24 mouse cellular contexts compared by ENCODE assay signal in the genomic region with DNA sequence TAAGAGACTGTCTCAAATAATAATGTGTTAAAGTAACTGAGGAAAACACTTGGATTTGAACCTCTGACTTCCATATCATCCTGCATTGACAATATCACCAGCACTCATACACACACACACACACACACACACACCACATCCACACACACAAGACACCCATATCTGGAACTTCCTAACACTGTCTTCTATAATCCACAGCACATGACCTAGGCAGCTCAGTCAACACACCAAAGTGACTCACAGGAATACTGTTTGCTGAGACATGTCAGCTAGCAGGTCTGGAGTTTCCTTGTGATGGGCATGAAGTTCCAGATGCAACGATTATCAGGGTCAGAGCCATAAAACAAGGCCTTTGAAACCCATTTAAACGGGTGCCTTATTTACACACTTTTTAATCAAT.
A peak's percentile ranks its signal among the peaks of the same experiment; 100 is the strongest.
DNase-seq lines count a peak whose midpoint lies in the region; ATAC-seq and TF ChIP-seq lines count a peak whose summit lies in the region.
"Had no signal": no experiment of that assay in that cellular context is flagged by ENCODE, and none has a peak within 500 bp of the region (broad histone marks: within the 10 kb centered on the region; RNA-seq: fewer than 3 reads in every experiment).

No protein-coding gene starts in this region.

- H3K9ac ChIP-seq in heart, embryonic 11.5 days (ENCODE audit: low read depth, low read length), result no peak overlapping the region
- no peak overlapping the region for H3K9ac ChIP-seq in intestine, embryonic 14.5 days (ENCODE audit: low read length)
- H3K9ac ChIP-seq: embryonic facial prominence, embryonic 13.5 days; forebrain, embryonic 15.5 days; kidney, embryonic 15.5 days; liver, embryonic 14.5 days; lung, embryonic 14.5 days; midbrain, embryonic 15.5 days had no signal

- H3K4me3 ChIP-seq in heart, embryonic 11.5 days (ENCODE audit: low read depth, low read length), result no peak overlapping the region
- no peak overlapping the region for H3K4me3 ChIP-seq in kidney, adult 2 months (ENCODE audit: insufficient read depth, low read depth, low read length)
- no peak overlapping the region for H3K4me3 ChIP-seq in intestine, embryonic 14.5 days (ENCODE audit: low read depth, low read length)
- H3K4me3 ChIP-seq in lung, adult 2 months (replicated peaks; ENCODE audit: extremely low read depth, low read depth, low read length), result no peak overlapping the region
- H3K4me3 ChIP-seq: embryonic facial prominence, embryonic 13.5 days; forebrain, embryonic 10.5 days; forebrain, embryonic 15.5 days; kidney, embryonic 15.5 days; layer of hippocampus, adult 2 months; midbrain, embryonic 10.5 days; midbrain, embryonic 15.5 days had no signal

- DNase-seq in heart, postnatal 25 days (ENCODE audit: low spot score), result no peak
- no peak for DNase-seq in kidney, adult 2 months
- no peak for DNase-seq in kidney, postnatal 10 days
- no peak for DNase-seq in intestine, embryonic 14.5 days (ENCODE audit: low spot score)
- DNase-seq in lung, adult 2 months, result no peak
- no peak for DNase-seq in frontal cortex, postnatal 10 days (ENCODE audit: low spot score in 2 of 2)
- DNase-seq: B cell, adult 2 months; kidney, adult 11 months; left cerebral cortex, postnatal 4 days; lung, embryonic 14.5 days; spleen, adult 18-20 months; thymus, postnatal 14 days had no signal

- H3K27me3 ChIP-seq in heart, embryonic 11.5 days (ENCODE audit: control insufficient read depth, insufficient read depth, low read length), result no peaks in the 10 kb centered on the region
- H3K27me3 ChIP-seq in kidney, adult 2 months (replicated peaks; ENCODE audit: control insufficient read depth, insufficient read depth, low read length), result no peaks in the 10 kb centered on the region
- no peaks in the 10 kb centered on the region for H3K27me3 ChIP-seq in intestine, embryonic 14.5 days (replicated peaks; ENCODE audit: control insufficient read depth, insufficient read depth, low read length)
- H3K27me3 ChIP-seq: CH12.LX; embryonic facial prominence, embryonic 13.5 days; forebrain, embryonic 15.5 days; kidney, embryonic 15.5 days; midbrain, embryonic 15.5 days had no signal

- H3K4me1 ChIP-seq in heart, embryonic 11.5 days (ENCODE audit: control insufficient read depth, insufficient read depth, low read length), result peaks cover 37% of the 10 kb centered on the region
- H3K4me1 ChIP-seq in kidney, adult 2 months (ENCODE audit: control insufficient read depth, insufficient read depth, low read length), result peaks cover 47% of the 10 kb centered on the region
- H3K4me1 ChIP-seq in intestine, embryonic 14.5 days (replicated peaks; ENCODE audit: control insufficient read depth, insufficient read depth, low read length), result peaks cover 13% of the 10 kb centered on the region
- H3K4me1 ChIP-seq in lung, adult 2 months (ENCODE audit: control insufficient read depth, insufficient read depth, low read length), result peaks cover 11% of the 10 kb centered on the region
- H3K4me1 ChIP-seq: forebrain, embryonic 15.5 days had no signal

- no peak for ATAC-seq in heart, embryonic 11.5 days (replicated peaks; ENCODE audit: insufficient number of reproducible peaks, low FRiP score, low TSS enrichment)
- 0 out of 2 replicates have a peak, but pooled peaks have one; percentile 60 for ATAC-seq in intestine, embryonic 14.5 days (replicated peaks; ENCODE audit: low FRiP score, low TSS enrichment, low read depth)
- ATAC-seq: activated CD4-positive, CD25-positive, alpha-beta regulatory T cell, adult 4 months; forebrain, embryonic 15.5 days; hindbrain, embryonic 16.5 days; midbrain, embryonic 15.5 days had no signal

- H3K9me3 ChIP-seq in heart, embryonic 11.5 days (replicated peaks; ENCODE audit: control insufficient read depth, low read length), result no peaks in the 10 kb centered on the region
- H3K9me3 ChIP-seq in intestine, embryonic 14.5 days (ENCODE audit: control insufficient read depth, low read length), result no peaks in the 10 kb centered on the region
- H3K9me3 ChIP-seq: embryonic facial prominence, embryonic 13.5 days; forebrain, embryonic 10.5 days; forebrain, embryonic 15.5 days; kidney, embryonic 15.5 days; midbrain, embryonic 10.5 days; midbrain, embryonic 15.5 days had no signal

- no peak for TF ChIP-seq CTCF in kidney, adult 2 months (conservative IDR thresholded peaks at IDR 0.05; ENCODE audit: insufficient read depth, insufficient read length, low read depth, low read length)
- no peak for TF ChIP-seq CTCF in lung, adult 2 months (IDR thresholded peaks at IDR 0.05; ENCODE audit: insufficient read depth, low read length)

- H3K27ac ChIP-seq in heart, embryonic 11.5 days (ENCODE audit: low read depth, low read length), result peak overlapping the region; percentile 50; the same call in 1 of the 2 replicates
- peak overlapping the region; percentile 63; the same call in 1 of the 2 replicates for H3K27ac ChIP-seq in kidney, adult 2 months (ENCODE audit: insufficient read depth, low read depth, low read length)
- H3K27ac ChIP-seq in intestine, embryonic 14.5 days (ENCODE audit: low read depth), result no peak overlapping the region
- H3K27ac ChIP-seq: embryonic facial prominence, embryonic 13.5 days; forebrain, embryonic 10.5 days; forebrain, embryonic 15.5 days; kidney, embryonic 15.5 days; layer of hippocampus, adult 2 months; liver, embryonic 14.5 days; midbrain, embryonic 10.5 days; midbrain, embryonic 15.5 days had no signal

- H3K4me2 ChIP-seq in heart, embryonic 11.5 days, result no peak overlapping the region
- H3K4me2 ChIP-seq in intestine, embryonic 14.5 days (ENCODE audit: low read length), result no peak overlapping the region
- H3K4me2 ChIP-seq: embryonic facial prominence, embryonic 13.5 days; forebrain, embryonic 15.5 days; kidney, embryonic 15.5 days; lung, embryonic 14.5 days; midbrain, embryonic 15.5 days had no signal

- TF ChIP-seq POLR2A in kidney, adult 2 months (IDR thresholded peaks at IDR 0.05; ENCODE audit: low read depth, low read length), result no peak
- no peak for TF ChIP-seq POLR2A in lung, adult 2 months (IDR thresholded peaks at IDR 0.05; ENCODE audit: borderline replicate concordance, extremely low read depth, low read depth, low read length)

- no peaks in the 10 kb centered on the region for H3K36me3 ChIP-seq in heart, embryonic 11.5 days (ENCODE audit: control insufficient read depth, insufficient read depth, low read length)
- peaks cover 1% of the 10 kb centered on the region; the same call in 1 of the 2 replicates for H3K36me3 ChIP-seq in kidney, adult 2 months (ENCODE audit: control insufficient read depth, insufficient read depth, low read length)
- H3K36me3 ChIP-seq in intestine, embryonic 14.5 days (ENCODE audit: control insufficient read depth, insufficient read depth, low read length), result no peaks in the 10 kb centered on the region
- H3K36me3 ChIP-seq: embryonic facial prominence, embryonic 13.5 days; forebrain, embryonic 10.5 days; forebrain, embryonic 15.5 days; kidney, embryonic 15.5 days; midbrain, embryonic 10.5 days; midbrain, embryonic 15.5 days had no signal

- WGBS in heart, embryonic 11.5 days (ENCODE audit: insufficient replicate concordance), result 57% methylated on average over 2 of the region's 2 CpGs
- 69% methylated on average over 2 of the region's 2 CpGs for WGBS in kidney, adult 2 months
- WGBS in intestine, embryonic 14.5 days, result 43% methylated on average over 2 of the region's 2 CpGs
- WGBS in lung, adult 2 months, result 77% methylated on average over 2 of the region's 2 CpGs

- intact Hi-C loops in heart, postnatal 25 days (cut with DNase I), result loop anchor here (5.0 kb wide), 1 partner anchor 50 kb away; no protein-coding TSS in a partner anchor
